Mouse (Mus musculus) embryonic fibroblast, embryonic 13.5 days (primary cell): ENCODE results near the gene Cept1. TPM values are rescaled to one million over a fixed set of nuclear protein-coding genes. Genes with fewer than 3 reads are reported as not detected.
"Not testable (repeated sequence)": the region's sequence is repeated elsewhere in the genome, so short reads cannot be mapped to it uniquely, and the experiment has no call there.

Experiments
- H3K27ac ChIP-seq: 2 replicates; pipeline ENCODE4 v1.5.1; 2012; ENCODE audit warnings: low read length, control low read depth, inconsistent platforms; ENCODE audit not compliant: insufficient read depth
- H3K4me1 ChIP-seq: 2 replicates; pipeline ENCODE4 v1.6.1; 2011; ENCODE audit warnings: low read length; ENCODE audit not compliant: control insufficient read depth, insufficient read depth
- H3K4me3 ChIP-seq: 2 replicates; pipeline ENCODE4 v1.5.1; 2011; ENCODE audit warnings: mild to moderate bottlenecking, control low read depth, low read length; ENCODE audit not compliant: insufficient read depth
- CTCF ChIP-seq: IDR thresholded peaks from 2 replicates; pipeline ENCODE4 v1.5.1; 2011; ENCODE audit warnings: mild to moderate bottlenecking, control low read depth, low read length, moderate library complexity, borderline replicate concordance; ENCODE audit not compliant: insufficient read depth
- POLR2A ChIP-seq: IDR thresholded peaks from 2 replicates; pipeline ENCODE4 v1.6.1; 2011; ENCODE audit warnings: low read depth, mild to moderate bottlenecking, control low read depth, low read length, moderate library complexity
- polyA plus RNA-seq: library from polyadenylated mRNA; stranded (reverse); fragments of >200 nt; gene quantifications from 2 replicates; pipeline ENCODE4 v1.2.4, GENCODE M21; 2011; ENCODE audit warnings: low read depth; ENCODE audit not compliant: missing spikeins, insufficient read length

Gene Cept1
- polyA plus RNA-seq, result 61.6 and 76.7 TPM in 2 replicates

- TF ChIP-seq POLR2A (peak; percentile 80), CTCF (no peak)
- Histone ChIP-seq H3K4me3 (peak within 1 kb of the TSS; percentile 91), H3K27ac (peak within 1 kb of the TSS; percentile 74), H3K4me1 (no peaks in the 10 kb centered on the region)
These were observed at the start of gene Cept1, which contains the start of gene Dram2 for GRCm38 (mm10) chr3:106547171-106547923. Gene Cept1 (minus strand): TSS chr3:106547802. Gene Dram2 (plus strand): TSS chr3:106547798.

- not testable (repeated sequence) for H3K27ac ChIP-seq, H3K4me1 ChIP-seq, H3K4me3 ChIP-seq
These were observed 46.0 kb upstream of the Cept1 start for GRCm38 (mm10) chr3:106593631-106594030.

DNA sequence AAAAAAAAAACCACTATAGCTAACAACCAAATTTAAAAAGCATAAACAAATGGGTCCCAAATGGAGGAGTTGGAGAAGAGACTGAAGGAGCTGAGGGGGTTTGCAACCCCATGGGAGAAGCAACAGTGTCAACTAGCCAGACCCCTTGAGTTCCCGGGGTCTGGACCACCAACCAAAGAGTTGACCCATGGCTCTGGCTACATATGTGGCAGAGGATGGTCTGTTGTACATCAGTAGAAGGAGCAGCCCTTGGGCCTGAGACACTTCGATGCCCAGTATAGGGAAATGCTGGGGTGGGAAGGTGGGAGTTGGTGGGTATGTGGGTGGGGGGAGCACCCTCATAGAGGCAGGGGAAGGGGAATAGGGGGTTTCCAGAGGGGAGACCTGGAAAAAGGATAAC lies 31.7 kb upstream of the Cept1 start:
- Histone ChIP-seq H3K4me3 (no peak overlapping the region), H3K27ac (no peak overlapping the region), H3K4me1 (no peaks in the 10 kb centered on the region)
- TF ChIP-seq CTCF (no peak), POLR2A (no peak)

DNA sequence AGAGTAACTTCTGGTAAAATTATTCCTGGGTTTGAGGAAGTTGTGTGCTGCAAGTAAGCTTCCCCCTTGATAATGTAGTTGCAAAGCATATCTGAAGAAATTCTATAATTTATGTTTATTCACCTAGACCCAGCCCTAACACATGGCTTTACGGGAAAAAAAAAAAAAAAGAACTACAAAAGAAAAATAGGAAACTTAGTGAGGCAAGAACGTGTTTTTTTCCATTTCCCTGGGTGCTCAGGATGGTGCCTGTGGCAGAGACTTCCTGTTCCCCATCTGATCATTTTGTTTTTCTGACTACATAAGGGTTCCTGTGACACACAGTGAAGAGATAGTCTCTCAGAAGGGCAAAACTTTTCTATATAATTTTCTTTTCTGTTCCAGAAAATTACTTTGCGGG lies 25.6 kb upstream of the Cept1 start:
- TF ChIP-seq POLR2A (no peak), CTCF (no peak)

DNA sequence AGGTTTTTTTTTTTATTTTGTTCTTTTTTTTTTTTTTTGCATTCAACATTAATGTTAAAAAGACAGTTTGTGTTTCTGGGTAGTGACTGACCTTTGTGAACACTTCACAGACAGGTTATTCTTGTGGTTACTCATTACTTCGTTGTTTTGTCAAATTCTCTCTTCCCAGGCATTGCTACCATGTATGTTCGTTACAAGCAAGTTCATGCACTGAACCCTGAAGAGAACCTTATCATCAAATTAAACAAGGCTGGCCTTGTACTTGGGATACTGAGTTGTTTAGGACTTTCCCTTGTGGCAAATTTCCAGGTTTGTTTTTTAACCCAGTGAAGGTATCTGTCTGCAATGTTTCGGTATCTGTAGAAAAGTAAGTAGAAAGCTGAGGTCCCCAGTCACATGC lies 18.3 kb upstream of the Cept1 start:
- Histone ChIP-seq H3K4me1 (no peaks in the 10 kb centered on the region), H3K27ac (no peak overlapping the region), H3K4me3 (no peak overlapping the region)
- no peak for TF ChIP-seq POLR2A
- TF ChIP-seq CTCF, result no peak

More for the DNA sequence above, 25.6 kb upstream of the Cept1 start:
- Histone ChIP-seq H3K27ac (no peak overlapping the region), H3K4me1 (no peaks in the 10 kb centered on the region), H3K4me3 (no peak overlapping the region)

GRCm38 (mm10) chr3:106558271-106558670 lies 10.7 kb upstream of the Cept1 start:
- no peak overlapping the region for H3K27ac ChIP-seq
- TF ChIP-seq POLR2A (no peak), CTCF (no peak)
- no peaks in the 10 kb centered on the region for H3K4me1 ChIP-seq
- no peak overlapping the region for H3K4me3 ChIP-seq

DNA sequence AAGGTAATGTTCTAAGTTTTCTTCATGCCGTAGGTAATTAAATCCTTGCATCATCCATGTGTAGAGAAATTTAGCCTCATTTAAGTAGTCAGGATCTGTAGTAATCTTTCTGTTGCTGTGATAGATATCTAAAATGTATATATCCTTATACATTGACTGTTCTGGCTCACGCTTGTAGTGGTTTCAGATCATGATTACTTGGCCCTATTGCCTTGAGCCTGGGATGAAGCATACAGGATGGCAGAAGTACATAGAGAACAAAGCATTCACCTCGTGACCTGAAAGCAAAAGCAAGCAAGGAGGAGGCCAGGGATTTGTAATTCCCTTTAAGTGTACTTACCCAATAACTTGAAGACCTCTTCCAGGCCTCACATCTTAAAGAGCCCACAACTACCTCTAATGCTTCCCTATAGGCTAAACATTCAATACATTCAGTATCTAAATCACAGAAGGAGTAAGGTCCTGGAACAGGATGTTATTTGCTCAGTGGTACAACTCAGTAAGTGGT lies 8.2 kb upstream of the Cept1 start:
- TF ChIP-seq CTCF (no peak), POLR2A (no peak)
- no peak overlapping the region for H3K27ac ChIP-seq
- H3K4me1 ChIP-seq, result no peaks in the 10 kb centered on the region
- no peak overlapping the region for H3K4me3 ChIP-seq

GRCm38 (mm10) chr3:106553411-106553810 lies 5.8 kb upstream of the Cept1 start:
- no peak overlapping the region for H3K4me3 ChIP-seq
- TF ChIP-seq CTCF (no peak), POLR2A (no peak)
- H3K27ac ChIP-seq, result no peak overlapping the region
- no peaks in the 10 kb centered on the region for H3K4me1 ChIP-seq

DNA sequence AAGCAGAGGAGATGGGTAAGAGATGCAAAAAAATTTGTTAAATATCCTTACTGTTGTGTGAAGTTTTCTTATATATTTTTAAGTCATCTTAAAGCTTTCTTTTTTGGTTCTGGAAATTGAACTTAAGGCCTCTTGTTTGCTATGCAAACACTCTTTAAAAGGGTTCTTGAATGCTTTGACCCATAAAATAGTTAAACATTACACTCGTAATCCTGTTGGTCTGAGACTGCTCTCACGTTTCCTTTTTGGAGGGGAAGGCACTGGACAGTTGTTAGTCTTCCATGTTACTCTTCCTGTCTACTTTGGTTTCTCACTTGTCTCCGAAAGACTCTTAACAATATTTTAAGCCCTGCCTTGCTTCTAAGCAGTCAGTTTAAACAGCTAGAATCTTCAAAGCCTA lies 1.4 kb upstream of the Cept1 start:
- TF ChIP-seq POLR2A, result no peak
- no peak for TF ChIP-seq CTCF
- Histone ChIP-seq H3K27ac (no peak overlapping the region), H3K4me1 (no peaks in the 10 kb centered on the region), H3K4me3 (peak overlapping the region; percentile 32; the same call in 1 of the 2 replicates)

DNA sequence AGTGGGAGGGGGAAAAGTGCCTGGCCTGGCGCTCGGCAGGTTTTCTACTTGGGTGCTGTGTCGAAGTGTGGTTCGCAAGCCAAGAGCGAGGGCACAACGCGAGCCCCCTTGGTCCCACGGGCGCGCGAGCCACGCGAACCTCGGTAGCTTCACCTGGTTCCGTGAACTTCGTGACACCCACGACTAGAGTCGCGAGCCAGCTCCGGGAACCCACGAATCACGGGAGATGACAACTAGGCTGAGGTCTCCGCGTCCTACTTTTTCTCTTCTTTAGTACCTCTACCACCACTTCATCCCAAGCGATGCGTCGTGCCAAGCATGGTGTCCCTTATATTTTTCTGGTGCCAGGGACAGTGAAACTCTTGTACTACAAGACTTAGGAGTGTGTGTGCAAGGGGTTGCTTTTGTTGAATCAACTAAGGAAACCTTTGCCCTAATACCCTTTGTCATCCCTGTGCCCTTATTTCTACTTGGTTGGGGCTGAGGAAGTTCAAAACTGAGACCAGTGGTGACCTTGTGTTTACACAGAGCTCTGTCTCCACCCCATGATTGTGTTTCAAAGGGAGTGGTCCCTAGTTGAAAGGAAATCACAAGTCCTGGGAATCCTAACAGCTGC lies 430 bp upstream of the Cept1 start:
- Histone ChIP-seq H3K4me1 (no peaks in the 10 kb centered on the region), H3K4me3 (peak overlapping the region; percentile 91), H3K27ac (peak overlapping the region; percentile 65)
- TF ChIP-seq CTCF, result no peak
- TF ChIP-seq POLR2A, result 0 out of 2 replicates have a peak, but pooled peaks have one; percentile 33
